Mouse (Mus musculus): ENCODE measurements around the gene Plekhm2.

DNA sequence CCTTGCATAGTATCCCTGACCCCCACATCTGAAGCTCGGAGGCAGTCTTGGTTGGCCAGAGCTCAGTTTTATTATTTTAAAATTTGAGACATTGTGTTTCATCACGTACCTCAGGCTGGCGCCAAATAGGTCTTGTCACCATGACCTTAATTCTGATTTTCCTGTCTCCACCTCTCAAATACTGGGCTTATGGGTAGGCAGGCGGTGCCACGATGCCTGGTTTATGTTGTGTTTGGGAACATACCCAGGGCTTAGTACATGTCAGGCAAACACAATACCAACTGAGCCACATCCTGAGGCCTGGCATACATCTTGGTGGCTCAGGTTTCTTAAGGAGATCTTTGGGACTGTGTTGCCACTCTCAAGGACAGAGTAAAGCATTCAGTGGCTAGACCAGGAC lies 42.1 kb downstream of the Plekhm2 start:
- TF ChIP-seq CTCF (IDR thresholded peaks at IDR 0.05; ENCODE audit: borderline replicate concordance, extremely low read depth, insufficient read depth, insufficient read length): no peak
- TF ChIP-seq POLR2A (IDR thresholded peaks at IDR 0.05; ENCODE audit: borderline replicate concordance, extremely low read depth, insufficient read depth, insufficient read length, poor library complexity, severe bottlenecking): no peak
